ENCODE assay signal across 12 mouse cellular contexts in genomic region chr3:105900716-105901115, GRCm38 (mm10). TPM values are rescaled to one million over a fixed set of nuclear protein-coding genes. Genes with fewer than 3 reads are reported as not detected.
A peak's percentile ranks its signal among the peaks of the same experiment; 100 is the strongest.
DNase-seq lines count a peak whose midpoint lies in the region; ATAC-seq lines count a peak whose summit lies in the region.
"Had no signal": no experiment of that assay in that cellular context is flagged by ENCODE, and none has a peak within 500 bp of the region (broad histone marks: within the 10 kb centered on the region; RNA-seq: fewer than 3 reads in every experiment).

No protein-coding gene starts in this region.

- peak; percentile 58 for DNase-seq in lung, postnatal 36 days
- DNase-seq in lung, postnatal 10 days = no peak
- DNase-seq in adrenal gland, adult 2 months = no peak
- no peak for DNase-seq in left cerebral cortex, adult 11 months (ENCODE audit: low spot score)
- DNase-seq in cerebellum, postnatal 10 days = no peak
- DNase-seq: adrenal gland, postnatal 36 days; gastrocnemius, postnatal 36 days; heart, postnatal 14 days; kidney, adult 8-10 months had no signal

- ATAC-seq in granulocyte monocyte progenitor cell, adult 5-6 weeks (replicated peaks; ENCODE audit: poor library complexity, severe bottlenecking) = peak; percentile 71
- ATAC-seq in neutrophil, adult 5-6 weeks (ENCODE audit: extremely low read depth, insufficient number of reproducible peaks, low FRiP score, poor library complexity, severe bottlenecking) = peak; percentile 88

RNA-seq across cellular contexts. Expression of gene Tmigd3, which starts 30.0 kb away (rescaled TPM):
- total RNA-seq in granulocyte monocyte progenitor cell, adult 5-6 weeks (2014; fragmentation: Nextera tagmentation) = 0.28 TPM in 1 of 2 replicates, not detected in the other
- not detected in 2 replicates for total RNA-seq in granulocyte monocyte progenitor cell, adult 5-6 weeks (2017)
- not detected in 2 replicates for total RNA-seq in neutrophil, adult 5-6 weeks (2017)
- total RNA-seq in adrenal gland, adult 2 months (2021) = not detected
- not detected in 2 replicates for polyA plus RNA-seq in adrenal gland, adult 2 months (2012; rRNA removed)
- total RNA-seq: gastrocnemius, postnatal 36 days had no signal
- polyA plus RNA-seq: lung, embryonic 16.5 days had no signal

RNA-seq across cellular contexts. Expression of gene Adora3, which starts 30.1 kb away (rescaled TPM):
- 1.4 and 1.5 TPM in 2 replicates for total RNA-seq in granulocyte monocyte progenitor cell, adult 5-6 weeks (2014; fragmentation: Nextera tagmentation)
- total RNA-seq in granulocyte monocyte progenitor cell, adult 5-6 weeks (2017) = 0.26 and 1.9 TPM in 2 replicates
- total RNA-seq in neutrophil, adult 5-6 weeks (2017) = 1.6 and 2.7 TPM in 2 replicates
- total RNA-seq in adrenal gland, adult 2 months (2021) = under 1 TPM; 0.12 to 0.35 TPM
- 0.18 and 0.28 TPM in 2 replicates for polyA plus RNA-seq in adrenal gland, adult 2 months (2012; rRNA removed)
- total RNA-seq: gastrocnemius, postnatal 36 days had no signal

RNA-seq across cellular contexts. Expression of gene I830077J02Rik, which starts 31.7 kb away (rescaled TPM):
- total RNA-seq in granulocyte monocyte progenitor cell, adult 5-6 weeks (2014; fragmentation: Nextera tagmentation) = 29.2 and 45.0 TPM in 2 replicates
- total RNA-seq in granulocyte monocyte progenitor cell, adult 5-6 weeks (2017) = 22.2 and 22.4 TPM in 2 replicates
- total RNA-seq in neutrophil, adult 5-6 weeks (2017) = 45.8 and 49.3 TPM in 2 replicates
- total RNA-seq in adrenal gland, adult 2 months (2021) = 1 to 10 TPM in 1 of 2 experiments, under 1 TPM in 1; 0.29 to 1.7 TPM
- 0.43 and 0.56 TPM in 2 replicates for polyA plus RNA-seq in adrenal gland, adult 2 months (2012; rRNA removed)

RNA-seq across cellular contexts. Expression of gene Wdr77, which starts 58.5 kb away (rescaled TPM):
- total RNA-seq in granulocyte monocyte progenitor cell, adult 5-6 weeks (2014; fragmentation: Nextera tagmentation) = 75.6 and 98.5 TPM in 2 replicates
- total RNA-seq in granulocyte monocyte progenitor cell, adult 5-6 weeks (2017) = 35.9 and 49.0 TPM in 2 replicates
- total RNA-seq in neutrophil, adult 5-6 weeks (2017) = 34.9 and 37.3 TPM in 2 replicates
- total RNA-seq in adrenal gland, adult 2 months (2021) = 10 to 100 TPM; 63.8 to 68.6 TPM
- polyA plus RNA-seq in adrenal gland, adult 2 months (2012; rRNA removed) = 19.8 and 23.4 TPM in 2 replicates

RNA-seq across cellular contexts. Expression of gene Atp5f1, which starts 59.2 kb away (rescaled TPM):
- total RNA-seq in granulocyte monocyte progenitor cell, adult 5-6 weeks (2014; fragmentation: Nextera tagmentation) = 389 and 444 TPM in 2 replicates
- 507 and 649 TPM in 2 replicates for total RNA-seq in granulocyte monocyte progenitor cell, adult 5-6 weeks (2017)
- total RNA-seq in neutrophil, adult 5-6 weeks (2017) = 296 and 319 TPM in 2 replicates
- 100 to 1,000 TPM; 364 to 394 TPM for total RNA-seq in adrenal gland, adult 2 months (2021)
- polyA plus RNA-seq in adrenal gland, adult 2 months (2012; rRNA removed) = 191 and 198 TPM in 2 replicates

Comparison
In these comparisons a context has a peak if more than half of its experiments do, and no peak if none do; other contexts are left out.
1. RNA of gene I830077J02Rik, which starts 31.7 kb away (total RNA-seq): 45.8 to 49.3 TPM in neutrophil, adult 5-6 weeks and 22.2 to 45.0 TPM in granulocyte monocyte progenitor cell, adult 5-6 weeks; 0.29 to 1.7 TPM in adrenal gland, adult 2 months; every median in the first group is over 4 times any median in the second.